Mouse (Mus musculus) adrenal gland, adult 18-20 months (tissue): ENCODE data around the gene Cenps. TPM values are rescaled to one million over a fixed set of nuclear protein-coding genes. Genes with fewer than 3 reads are reported as not detected.
A peak's percentile ranks its signal among the peaks of the same experiment; 100 is the strongest.
"Not testable (repeated sequence)": the region's sequence is repeated elsewhere in the genome, so short reads cannot be mapped to it uniquely, and the experiment has no call there.

Experiments used
- DNase-seq, 2 experiments: peaks; one replicate each; pipeline ENCODE4 v3.0.0; 2021 to 2022; ENCODE audit warnings: low spot score in 2 of 2
- total RNA-seq, 2 experiments: library from RNA; stranded (reverse); gene quantifications; 1 replicate in 1 of 2; 2 replicates in 1 of 2; pipeline ENCODE4 v1.2.3; 2021

The Cenps gene
- total RNA-seq, 2 experiments from 2014 or later = 9.9 to 10.2 TPM

DNA sequence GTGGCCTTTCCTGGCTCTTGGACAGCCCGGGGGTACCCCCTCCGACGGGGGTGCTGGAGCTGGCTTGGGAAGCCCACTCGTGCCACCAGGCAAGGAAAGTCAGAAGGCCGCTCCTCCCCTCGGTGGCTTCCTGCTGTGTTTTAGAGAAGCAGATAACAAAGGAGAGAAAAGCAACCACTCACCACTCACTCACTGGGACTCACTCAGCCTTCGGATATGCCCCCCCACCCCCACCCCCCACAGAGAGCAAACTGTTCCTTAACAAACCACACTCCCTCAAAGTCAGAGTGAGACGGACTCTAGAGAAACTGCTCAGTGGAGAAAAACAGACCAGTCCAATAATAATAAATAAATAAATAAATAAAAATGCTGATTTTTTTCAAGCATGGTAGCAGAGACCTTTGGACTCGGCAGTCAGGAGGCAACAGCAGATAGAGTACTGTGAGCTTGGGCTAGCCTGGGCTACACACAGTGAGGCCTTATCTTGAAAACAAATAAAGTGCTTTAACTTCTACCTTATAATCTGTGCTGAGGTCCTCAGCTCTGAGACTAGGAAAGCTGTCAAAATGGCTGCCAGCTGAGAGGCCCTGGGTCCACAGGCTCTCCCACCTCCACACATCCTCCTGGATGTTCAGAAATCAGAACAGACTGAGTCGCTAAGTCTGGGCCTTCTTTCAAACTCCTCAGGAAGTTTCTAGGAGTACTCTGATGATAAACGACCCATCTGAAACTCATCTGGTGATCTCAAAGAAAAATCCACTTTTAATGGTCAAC lies 11.9 kb downstream of the Cenps start:
- DNase-seq = no peak

DNA sequence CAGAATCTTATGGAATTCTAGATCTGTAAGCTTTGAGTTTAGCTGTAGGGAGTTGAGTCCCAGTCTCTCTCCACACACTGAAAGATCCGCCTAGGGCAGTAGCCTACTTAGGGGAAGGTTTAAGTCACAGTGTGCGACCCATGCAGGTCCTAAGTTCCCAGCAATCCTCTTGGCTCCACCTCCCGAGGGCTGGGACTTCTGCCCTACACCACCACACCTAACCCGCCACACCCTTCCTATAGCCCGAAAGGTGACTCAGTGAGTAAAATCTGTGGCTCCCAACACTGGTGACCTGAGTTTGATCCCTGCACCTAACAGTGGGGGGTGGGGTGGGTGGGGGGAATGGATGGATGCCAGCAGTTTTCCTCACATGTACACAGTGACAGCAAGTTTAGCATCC lies 14.0 kb downstream of the Cenps start:
- DNase-seq = no peak

DNA sequence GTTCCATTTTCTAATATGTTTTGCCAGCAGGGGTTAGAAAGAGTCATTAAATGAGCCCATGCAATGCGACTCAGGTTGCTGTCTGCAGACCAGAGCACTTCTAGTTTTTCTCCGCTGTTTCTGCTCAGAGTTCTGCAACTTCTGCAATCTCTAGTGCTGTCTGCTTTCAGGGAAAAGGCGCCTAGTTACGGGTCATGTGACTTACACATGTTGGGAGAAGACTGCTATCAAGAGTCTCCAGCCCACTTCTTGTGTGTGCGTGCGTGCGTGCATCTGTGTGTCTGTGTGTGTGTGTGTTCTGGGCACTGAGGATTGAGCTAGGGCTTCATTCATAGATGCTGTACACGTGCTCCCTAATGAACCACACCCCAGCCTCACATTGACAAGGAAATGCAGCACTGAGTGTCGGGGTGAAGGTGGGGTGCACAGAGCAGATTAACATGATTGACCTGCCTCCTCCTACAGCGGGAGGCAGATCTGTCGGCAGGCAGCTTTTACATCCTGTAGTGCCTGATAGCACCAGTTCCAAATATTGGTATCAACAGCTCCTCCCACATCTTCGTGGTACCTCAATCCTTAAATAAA lies 17.4 kb downstream of the Cenps start:
- not testable (repeated sequence) for DNase-seq

DNA sequence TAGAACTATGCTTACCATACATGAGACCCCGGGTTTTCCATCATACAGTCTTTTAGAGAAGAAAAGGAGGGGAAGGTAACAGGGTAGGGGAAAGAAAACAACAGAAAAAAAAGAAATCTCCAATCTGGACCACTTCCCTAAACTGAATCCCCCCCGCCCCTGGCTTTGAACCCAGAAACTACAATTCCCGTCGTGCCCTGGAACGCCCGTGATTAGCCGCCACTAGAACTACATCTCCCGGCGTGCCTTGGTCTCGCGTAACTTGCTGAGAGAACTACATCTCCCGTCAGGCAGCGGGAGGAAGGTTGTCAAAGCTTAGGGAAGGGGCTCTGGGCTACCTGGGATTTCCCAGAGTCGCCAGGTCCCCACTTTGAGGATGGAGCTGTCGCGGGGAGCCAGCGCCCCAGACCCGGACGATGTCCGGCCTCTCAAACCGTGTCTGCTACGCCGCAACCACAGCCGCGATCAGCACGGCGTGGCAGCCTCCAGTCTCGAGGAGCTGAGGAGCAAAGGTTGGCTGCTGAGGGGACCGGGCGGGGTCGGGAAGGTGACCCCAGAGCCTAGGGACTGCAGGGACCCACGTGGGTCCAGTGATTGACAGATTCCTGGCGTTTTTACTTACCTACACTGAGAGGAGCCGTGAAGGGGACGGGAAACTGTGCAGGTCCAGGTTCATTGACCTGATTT lies 33.4 kb downstream of the Cenps start, which contains the start of gene Dffa:
Gene Dffa, plus strand, starts transcription at position 272 of the 687 bp plus-strand sequence.
- DNase-seq = peak; percentile 85 to 87

DNA sequence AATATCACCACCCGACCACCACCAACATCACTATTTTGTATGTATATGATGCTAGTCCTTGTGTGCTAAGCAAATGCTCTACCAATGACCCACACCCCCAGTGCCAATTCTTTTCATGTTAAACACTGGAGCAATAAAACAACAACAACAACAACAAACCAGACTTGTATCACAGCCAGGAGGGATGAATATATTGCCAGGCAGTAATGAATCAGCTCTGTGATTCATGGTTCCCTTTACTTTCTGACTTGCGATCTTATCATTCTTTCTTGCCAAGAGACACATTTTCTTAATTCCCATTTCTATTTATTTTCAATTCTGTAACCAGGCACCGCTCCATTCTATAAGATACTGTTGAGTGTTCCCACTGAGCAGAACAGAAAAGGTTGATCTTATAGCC lies 36.0 kb downstream of the Cenps start:
- DNase-seq = no peak

DNA sequence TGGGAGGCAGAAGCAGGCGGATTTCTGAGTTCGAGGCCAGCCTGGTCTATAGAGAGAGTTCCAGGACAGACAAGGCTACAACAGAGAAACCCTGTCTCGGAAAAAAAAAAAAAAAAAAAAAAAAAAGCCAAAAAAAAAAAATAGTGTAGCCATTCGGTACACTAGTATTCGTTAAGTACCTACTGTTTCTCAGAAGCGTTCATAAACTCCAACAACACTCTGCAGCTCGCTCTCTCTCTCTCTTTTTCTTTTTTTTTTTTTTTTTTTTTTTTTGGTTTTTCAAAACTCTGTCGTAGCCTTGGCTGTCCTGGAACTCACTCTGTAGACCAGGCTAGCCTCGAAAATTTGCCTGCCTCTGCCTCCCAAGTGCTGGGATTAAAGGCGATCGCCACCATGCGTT lies 37.0 kb downstream of the Cenps start:
- not testable (repeated sequence) for DNase-seq

DNA sequence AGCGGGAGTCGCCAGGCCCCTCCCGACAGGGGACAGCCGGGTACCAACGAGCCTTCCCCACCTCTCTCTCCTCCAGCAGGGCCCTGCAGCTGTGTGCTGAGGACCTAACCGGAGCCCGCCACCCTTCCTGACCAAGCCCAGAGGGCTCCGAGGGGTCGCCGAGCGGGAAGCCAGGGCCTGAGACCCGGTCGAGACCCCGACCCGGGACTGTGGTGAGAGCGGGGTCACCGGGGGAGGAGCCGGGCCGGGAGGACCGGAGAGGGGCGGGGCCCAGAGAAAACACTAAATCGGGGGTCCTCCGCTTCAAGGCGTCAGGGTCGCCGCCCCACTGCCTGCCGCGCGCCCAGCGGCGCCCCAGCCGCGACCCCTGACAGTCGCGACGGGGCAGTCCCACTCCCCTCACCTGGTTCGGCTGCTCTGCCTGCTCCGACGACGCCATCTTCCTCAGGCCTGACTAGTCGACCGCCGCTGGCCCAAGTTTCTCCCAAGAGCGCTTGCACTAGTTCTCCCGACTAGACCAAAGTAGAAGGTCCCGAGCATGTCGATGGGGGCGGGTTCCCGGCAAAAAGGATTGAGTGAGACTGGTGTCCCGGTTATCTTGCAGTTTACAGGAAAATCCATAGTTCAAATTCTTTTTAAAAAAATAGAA lies 37.9 kb downstream of the Cenps start, which contains the start of gene Pex14:
Gene Pex14, minus strand, starts transcription at position 508 of the 649 bp plus-strand sequence.
- peak; percentile 81 to 85 for DNase-seq

DNA sequence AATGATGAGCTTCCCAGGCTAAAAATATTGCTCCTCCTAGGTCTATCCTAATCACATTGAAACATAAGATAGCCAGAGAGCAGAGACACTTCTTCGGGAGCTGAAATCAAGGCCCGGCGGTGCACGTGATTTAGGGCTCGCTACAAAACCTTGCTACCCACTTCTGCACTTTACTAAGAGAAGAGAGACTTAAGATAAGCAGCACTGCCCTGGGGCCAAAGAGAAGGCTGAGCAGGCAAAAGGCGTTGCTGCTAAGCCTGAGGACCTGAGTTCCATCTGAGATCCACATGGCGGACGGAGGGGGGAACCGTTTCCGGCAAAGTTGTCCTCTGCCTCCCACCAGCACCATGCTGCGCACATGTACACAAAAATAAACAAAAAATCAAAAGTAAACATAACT lies 38.9 kb downstream of the Cenps start:
- no peak for DNase-seq

DNA sequence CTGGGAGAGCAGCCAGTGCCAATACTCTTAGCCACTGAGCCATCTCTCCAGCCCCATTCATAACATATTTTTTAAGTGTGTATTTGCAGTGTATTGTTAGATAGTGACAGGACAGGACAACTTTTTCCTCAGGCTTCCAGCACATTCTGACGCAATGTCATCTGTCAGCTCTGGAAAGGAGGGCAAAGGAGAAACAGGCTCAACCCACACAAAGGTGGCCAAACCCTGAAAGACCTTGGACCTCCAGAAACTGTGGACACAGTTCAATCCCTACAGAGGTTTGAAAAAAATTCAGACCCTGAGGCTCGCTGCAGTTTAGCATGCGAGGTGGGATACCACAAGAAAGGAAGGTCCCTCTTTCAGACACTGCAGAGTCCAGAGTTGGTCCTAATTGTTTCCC lies 39.5 kb downstream of the Cenps start:
- no peak for DNase-seq

DNA sequence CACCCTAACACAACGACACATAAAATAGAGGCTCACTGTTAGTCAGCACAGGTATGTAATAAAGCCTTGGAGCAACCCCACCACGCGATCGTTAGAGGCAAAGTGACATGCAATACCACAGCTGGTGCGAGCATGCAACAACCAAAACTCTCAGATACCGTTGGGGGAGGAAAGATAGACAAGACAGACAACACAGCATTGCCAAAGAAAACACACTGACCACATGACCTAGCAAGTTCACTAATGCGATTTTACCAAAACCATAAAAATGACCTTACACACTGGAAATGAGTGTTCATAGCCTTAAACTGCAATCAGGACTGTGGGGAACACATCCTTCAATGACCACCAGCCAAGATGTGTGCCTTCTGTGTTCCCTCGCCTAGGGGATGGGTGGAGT lies 46.1 kb downstream of the Cenps start:
- no peak for DNase-seq

DNA sequence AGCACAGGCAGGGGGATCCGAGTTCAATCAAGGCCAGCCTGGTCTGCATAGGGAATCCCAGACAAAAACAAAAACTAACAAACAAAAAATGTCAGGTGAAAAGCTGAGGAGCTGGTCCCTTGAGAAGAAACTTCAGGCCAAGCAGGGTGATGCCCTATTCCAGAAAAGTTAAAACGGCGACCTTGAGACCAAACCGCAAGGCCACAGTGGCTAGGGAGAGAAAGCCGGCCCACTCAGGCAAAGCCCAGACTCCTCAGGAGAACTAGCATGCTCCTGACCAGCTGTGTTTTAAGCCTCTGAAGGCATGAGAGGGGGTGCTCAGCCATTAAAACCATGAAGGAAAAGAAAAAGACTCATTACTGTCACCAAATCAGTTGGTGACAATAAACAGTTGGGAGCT lies 52.0 kb downstream of the Cenps start:
- peak in 1 of 2 experiments; percentile 31 for DNase-seq

DNA sequence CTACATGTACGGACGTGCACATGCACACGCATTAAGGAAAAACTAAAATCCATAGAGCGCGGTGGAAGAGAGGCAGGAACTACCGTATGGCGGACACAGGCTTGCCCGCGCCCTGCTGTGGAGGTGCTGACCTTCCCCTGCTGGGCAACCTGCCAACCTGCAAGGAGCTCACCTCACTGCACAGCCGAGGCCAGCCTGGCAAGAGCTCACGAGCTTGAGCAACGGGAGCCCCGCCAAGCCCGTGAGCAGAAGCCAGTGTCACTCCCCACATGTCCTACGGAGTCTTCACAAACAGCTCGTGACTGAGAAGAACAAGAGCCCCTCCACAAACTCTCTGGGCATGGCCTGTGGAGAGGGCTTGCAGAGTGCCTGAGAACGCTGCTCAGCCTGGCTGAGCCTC lies 55.9 kb downstream of the Cenps start:
- DNase-seq = peak; percentile 73 to 74

DNA sequence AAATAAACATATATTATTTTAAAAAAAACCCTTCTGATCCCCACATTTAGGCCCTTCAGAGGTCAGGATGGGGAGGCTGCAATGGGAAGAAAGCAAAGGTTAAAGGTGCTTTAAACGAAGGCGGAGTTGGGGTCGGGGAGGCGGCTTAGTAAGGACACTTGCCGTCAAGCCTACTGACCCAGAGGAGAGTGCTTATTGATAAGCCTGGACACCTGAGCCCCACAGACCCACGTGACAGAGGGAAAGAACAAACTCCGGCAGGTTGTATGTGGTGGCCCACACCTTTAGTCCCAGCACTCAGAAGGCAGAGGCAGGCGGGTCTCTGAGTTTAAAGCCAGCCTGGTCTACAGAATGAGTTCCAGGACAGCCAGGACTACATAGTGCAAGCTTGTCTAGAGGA lies 57.3 kb downstream of the Cenps start:
- DNase-seq = no peak

DNA sequence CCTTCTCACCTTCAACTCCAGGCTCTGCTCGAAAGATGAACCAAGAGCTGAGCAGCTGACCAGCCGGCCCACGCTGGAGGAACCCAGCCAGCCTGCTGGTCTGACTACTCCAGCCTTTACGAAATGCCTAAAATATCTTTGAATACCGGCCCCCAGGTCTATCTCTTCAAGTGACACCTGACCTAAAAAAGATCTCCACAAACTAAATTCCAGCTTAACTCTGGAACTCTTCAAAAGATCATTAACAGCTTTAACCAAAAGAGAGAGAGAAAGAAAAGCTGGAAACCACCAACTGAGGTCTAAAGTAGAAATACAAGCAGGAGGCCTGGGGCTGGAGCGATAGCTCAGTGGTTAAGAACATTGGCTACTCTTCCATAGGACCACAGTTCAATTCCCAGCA lies 57.8 kb downstream of the Cenps start:
- no peak for DNase-seq

DNA sequence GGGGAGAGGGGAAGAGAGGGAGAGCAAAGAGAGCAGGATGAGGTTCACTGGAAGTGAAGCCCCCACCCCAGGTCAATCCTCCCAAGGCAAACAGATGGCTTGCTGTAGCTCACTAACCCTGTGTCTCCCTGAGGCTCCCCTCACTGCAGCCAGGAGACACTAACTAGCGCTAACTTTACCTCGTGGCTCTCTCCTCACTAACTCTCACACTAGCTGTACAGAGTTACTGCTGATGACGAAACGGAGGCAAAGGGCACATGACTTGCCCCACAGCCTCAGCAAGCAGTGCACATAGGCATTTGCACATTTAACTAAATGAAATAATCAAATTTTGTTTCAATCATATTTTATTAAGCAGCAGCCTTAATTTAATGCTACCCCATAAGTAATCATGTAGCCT lies 59.2 kb downstream of the Cenps start:
- DNase-seq = no peak

Other genes with a start within 250 kb of the Cenps start
- gene Pex14, start 37.8 kb downstream of the Cenps start, total RNA-seq = 10 to 100 TPM; 64.7 to 66.8 TPM
- 10 to 100 TPM; 22.1 to 23.5 TPM for gene Dffa, start 33.5 kb downstream of the Cenps start, total RNA-seq
- gene Cort, start 10.9 kb downstream of the Cenps start, total RNA-seq = 1 to 10 TPM in 1 of 2 experiments, under 1 TPM in 1; 0.80 to 1.5 TPM
- gene Pgd, start 29.1 kb upstream of the Cenps start, total RNA-seq = 100 to 1,000 TPM; 330 to 533 TPM
- 100 to 1,000 TPM; 108 to 138 TPM for gene Kif1b, start 170.1 kb upstream of the Cenps start, total RNA-seq